Comparison of ENCODE assay signal across 12 mouse cellular contexts in the genomic region with DNA sequence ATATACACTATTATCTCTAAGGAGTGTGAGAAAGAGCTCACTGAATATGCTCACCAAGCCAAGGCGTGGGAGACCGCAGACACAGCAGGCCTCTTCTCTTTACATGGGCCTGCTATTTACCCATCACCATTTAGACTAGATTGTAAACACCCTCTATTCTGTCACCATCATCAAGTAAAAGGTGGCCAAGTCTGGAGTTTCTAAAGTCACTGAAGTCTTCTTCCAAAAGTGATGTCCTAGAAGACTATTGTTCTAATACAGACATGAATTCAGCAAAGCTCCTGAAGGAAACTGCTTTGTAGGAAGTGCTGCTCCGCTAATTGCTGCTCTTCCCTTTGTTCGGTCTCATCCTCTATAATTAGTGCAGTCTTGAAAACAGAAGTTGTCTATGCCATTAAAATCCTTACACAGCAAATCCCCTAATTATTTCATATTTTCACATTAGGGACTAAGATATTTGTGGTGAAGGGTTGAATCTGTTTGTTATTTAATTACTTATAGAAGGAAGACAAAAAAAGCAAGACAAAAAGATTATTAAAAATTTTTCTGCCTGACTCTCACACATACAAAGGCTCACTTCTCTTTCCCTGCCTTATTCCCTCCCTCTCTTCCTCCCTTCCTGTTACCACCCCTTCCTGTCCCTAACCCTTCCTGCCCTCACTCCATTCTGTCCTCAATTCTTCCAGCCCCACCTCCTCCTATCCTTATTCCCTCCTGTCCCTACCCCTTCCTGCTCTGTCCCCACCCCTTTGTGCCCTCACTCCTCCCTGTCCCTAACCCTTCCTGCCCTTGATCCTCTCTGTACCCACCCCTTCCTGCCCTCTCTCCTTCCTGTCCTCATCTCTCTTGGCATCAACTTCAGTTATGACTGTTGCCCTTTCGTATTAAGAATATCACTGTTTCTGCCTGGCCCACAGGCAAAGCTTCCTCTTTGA.
A peak's percentile ranks its signal among the peaks of the same experiment; 100 is the strongest.
DNase-seq lines count a peak whose midpoint lies in the region; ATAC-seq and TF ChIP-seq lines count a peak whose summit lies in the region.
"Had no signal": no experiment of that assay in that cellular context is flagged by ENCODE, and none has a peak within 500 bp of the region (broad histone marks: within the 10 kb centered on the region; RNA-seq: fewer than 3 reads in every experiment).

No protein-coding gene starts in this region.

- no peaks in the 10 kb centered on the region for H3K27me3 ChIP-seq in lung, embryonic 16.5 days (ENCODE audit: control insufficient read depth, insufficient read depth, low read depth, low read length)
- H3K27me3 ChIP-seq in forebrain, embryonic 14.5 days (replicated peaks; ENCODE audit: control insufficient read depth, insufficient read depth, low read length): no peaks in the 10 kb centered on the region
- H3K27me3 ChIP-seq in heart, embryonic 11.5 days (ENCODE audit: control insufficient read depth, insufficient read depth, low read length): no peaks in the 10 kb centered on the region
- H3K27me3 ChIP-seq: heart, embryonic 12.5 days; hindbrain, embryonic 12.5 days; midbrain, embryonic 12.5 days had no signal

- DNase-seq in adrenal gland, postnatal 36 days: peak; percentile 4 to 7
- DNase-seq in adrenal gland, postnatal 10 days: no peak
- no peak for DNase-seq in lung, postnatal 14 days
- DNase-seq in forebrain, embryonic 14.5 days (ENCODE audit: low spot score): peak; percentile 23
- DNase-seq in layer of hippocampus, postnatal 10 days (ENCODE audit: low spot score in 2 of 2): no peak
- DNase-seq: cerebellum, postnatal 10 days had no signal

- no peak overlapping the region for H3K4me3 ChIP-seq in lung, embryonic 16.5 days (ENCODE audit: low read length)
- no peak overlapping the region for H3K4me3 ChIP-seq in forebrain, embryonic 14.5 days (ENCODE audit: low read depth, low read length)
- no peak overlapping the region for H3K4me3 ChIP-seq in olfactory bulb, adult 2 months (ENCODE audit: insufficient read depth, low read depth, low read length)
- no peak overlapping the region for H3K4me3 ChIP-seq in heart, embryonic 11.5 days (ENCODE audit: low read depth, low read length)
- H3K4me3 ChIP-seq: heart, embryonic 12.5 days; hindbrain, embryonic 12.5 days; midbrain, embryonic 12.5 days had no signal

- no peak for TF ChIP-seq POLR2A in olfactory bulb, adult 2 months (IDR thresholded peaks at IDR 0.05; ENCODE audit: insufficient read depth, low read depth, low read length)

- no peak overlapping the region for H3K4me2 ChIP-seq in lung, embryonic 16.5 days (ENCODE audit: low read depth, low read length)
- no peak overlapping the region for H3K4me2 ChIP-seq in forebrain, embryonic 14.5 days (ENCODE audit: low read length)
- no peak overlapping the region for H3K4me2 ChIP-seq in heart, embryonic 11.5 days
- H3K4me2 ChIP-seq: heart, embryonic 12.5 days; hindbrain, embryonic 12.5 days; midbrain, embryonic 12.5 days had no signal

- no peak overlapping the region for H3K27ac ChIP-seq in lung, embryonic 16.5 days (ENCODE audit: low read length)
- H3K27ac ChIP-seq in forebrain, embryonic 14.5 days (ENCODE audit: low read depth, low read length): no peak overlapping the region
- peak overlapping the region; percentile 73; the same call in 1 of the 2 replicates for H3K27ac ChIP-seq in olfactory bulb, adult 2 months (ENCODE audit: insufficient read depth, low read depth, low read length)
- H3K27ac ChIP-seq in heart, embryonic 11.5 days (ENCODE audit: low read depth, low read length): no peak overlapping the region
- H3K27ac ChIP-seq: hindbrain, embryonic 12.5 days; midbrain, embryonic 12.5 days had no signal

- H3K9me3 ChIP-seq in lung, embryonic 16.5 days (ENCODE audit: control insufficient read depth, low read length): no peaks in the 10 kb centered on the region
- no peaks in the 10 kb centered on the region for H3K9me3 ChIP-seq in forebrain, embryonic 14.5 days (replicated peaks; ENCODE audit: control insufficient read depth, low read length)
- H3K9me3 ChIP-seq in heart, embryonic 11.5 days (replicated peaks; ENCODE audit: control insufficient read depth, low read length): no peaks in the 10 kb centered on the region
- H3K9me3 ChIP-seq: heart, embryonic 12.5 days; hindbrain, embryonic 12.5 days; midbrain, embryonic 12.5 days had no signal

- no peaks in the 10 kb centered on the region for H3K4me1 ChIP-seq in lung, embryonic 16.5 days (replicated peaks; ENCODE audit: control insufficient read depth, insufficient read depth, low read length)
- H3K4me1 ChIP-seq in forebrain, embryonic 14.5 days (ENCODE audit: control insufficient read depth, insufficient read depth, low read length): 0 out of 2 replicates have a peak, but pooled peaks cover 2% of the 10 kb centered on the region
- peaks cover 4% of the 10 kb centered on the region for H3K4me1 ChIP-seq in olfactory bulb, adult 2 months (ENCODE audit: control insufficient read depth, insufficient read depth, low read length)
- no peaks in the 10 kb centered on the region for H3K4me1 ChIP-seq in heart, embryonic 11.5 days (ENCODE audit: control insufficient read depth, insufficient read depth, low read length)
- H3K4me1 ChIP-seq: hindbrain, embryonic 12.5 days; midbrain, embryonic 12.5 days had no signal

- TF ChIP-seq CTCF in olfactory bulb, adult 2 months (IDR thresholded peaks at IDR 0.05; ENCODE audit: insufficient read depth, low read depth, low read length): no peak

- 0 out of 2 replicates have a peak, but pooled peaks have one; percentile 20 for ATAC-seq in lung, embryonic 16.5 days (ENCODE audit: low read depth)
- ATAC-seq in forebrain, embryonic 14.5 days: 0 out of 2 replicates have a peak, but pooled peaks have one; percentile 15
- no peak for ATAC-seq in heart, embryonic 11.5 days (replicated peaks; ENCODE audit: insufficient number of reproducible peaks, low FRiP score, low TSS enrichment)

- H3K36me3 ChIP-seq in lung, embryonic 16.5 days (ENCODE audit: control insufficient read depth, insufficient read depth, low read length): no peaks in the 10 kb centered on the region
- H3K36me3 ChIP-seq in forebrain, embryonic 14.5 days (ENCODE audit: control insufficient read depth, insufficient read depth, low read length): no peaks in the 10 kb centered on the region
- H3K36me3 ChIP-seq in heart, embryonic 11.5 days (ENCODE audit: control insufficient read depth, insufficient read depth, low read length): no peaks in the 10 kb centered on the region
- H3K36me3 ChIP-seq: heart, embryonic 12.5 days; hindbrain, embryonic 12.5 days; midbrain, embryonic 12.5 days had no signal

- 81% methylated on average over 5 of the region's 5 CpGs for WGBS in lung, embryonic 16.5 days
- WGBS in forebrain, embryonic 14.5 days: 68% methylated on average over 5 of the region's 5 CpGs
- WGBS in olfactory bulb, adult 2 months: 42% methylated on average over 5 of the region's 5 CpGs
- WGBS in heart, embryonic 11.5 days (ENCODE audit: insufficient replicate concordance): 82% methylated on average over 5 of the region's 5 CpGs

- H3K9ac ChIP-seq in lung, embryonic 16.5 days (ENCODE audit: low read length): no peak overlapping the region
- no peak overlapping the region for H3K9ac ChIP-seq in forebrain, embryonic 14.5 days (ENCODE audit: low read length)
- H3K9ac ChIP-seq in heart, embryonic 11.5 days (ENCODE audit: low read depth, low read length): no peak overlapping the region
- H3K9ac ChIP-seq: heart, embryonic 12.5 days; hindbrain, embryonic 12.5 days; midbrain, embryonic 12.5 days had no signal

Comparison
In these comparisons a context has a peak if more than half of its experiments do, and no peak if none do; other contexts are left out.
1. DNase-seq: peak in adrenal gland, postnatal 36 days (2 of 2) and forebrain, embryonic 14.5 days (single experiment); none in adrenal gland, postnatal 10 days (single experiment), lung, postnatal 14 days (single experiment) and layer of hippocampus, postnatal 10 days (0 of 2).